ENCODE assay signal across 13 mouse cellular contexts in genomic region chr8:12955362-12955879, GRCm38 (mm10).
"Had no signal": no experiment of that assay in that cellular context is flagged by ENCODE, and none has a peak within 500 bp of the region (broad histone marks: within the 10 kb centered on the region; RNA-seq: fewer than 3 reads in every experiment).

No protein-coding gene starts in this region.

- DNase-seq: kidney, adult 8-10 months; kidney, postnatal 25 days; layer of hippocampus, adult 9-11 months; layer of hippocampus, postnatal 36 days; lung, embryonic 14.5 days; lung, postnatal 10 days; lung, postnatal 4 days; right cerebral cortex, postnatal 14 days; thymus, postnatal 4 days had no signal

- H3K9me3 ChIP-seq: limb, embryonic 15.5 days; liver, embryonic 12.5 days; midbrain, embryonic 15.5 days; neural tube, embryonic 13.5 days had no signal

- ATAC-seq: liver, embryonic 12.5 days; midbrain, embryonic 15.5 days had no signal

- H3K36me3 ChIP-seq: limb, embryonic 15.5 days; liver, embryonic 12.5 days had no signal

- H3K4me1 ChIP-seq: liver, embryonic 12.5 days had no signal

- H3K27ac ChIP-seq: limb, embryonic 15.5 days; liver, embryonic 12.5 days; midbrain, embryonic 15.5 days; neural tube, embryonic 13.5 days had no signal

- H3K4me3 ChIP-seq: limb, embryonic 15.5 days; liver, embryonic 12.5 days; midbrain, embryonic 15.5 days; neural tube, embryonic 13.5 days had no signal

- H3K27me3 ChIP-seq: limb, embryonic 15.5 days; midbrain, embryonic 15.5 days; neural tube, embryonic 13.5 days had no signal

- H3K4me2 ChIP-seq: limb, embryonic 15.5 days; liver, embryonic 12.5 days; lung, embryonic 14.5 days; midbrain, embryonic 15.5 days; neural tube, embryonic 13.5 days had no signal

- H3K9ac ChIP-seq: limb, embryonic 15.5 days; liver, embryonic 12.5 days; lung, embryonic 14.5 days; midbrain, embryonic 15.5 days; neural tube, embryonic 13.5 days had no signal
